Mouse (Mus musculus): ENCODE measurements around the gene 1700069L16Rik. TPM values are rescaled to one million over a fixed set of nuclear protein-coding genes. Genes with fewer than 3 reads are reported as not detected.

1700069L16Rik gene
- polyA plus RNA-seq, 1 experiment from 2014 or later: not detected

GRCm38 (mm10) chr5:113730641-113731121 lies 6.1 kb upstream of the 1700069L16Rik start:
- no peak overlapping the region for H3K4me2 ChIP-seq (replicated peaks)
- H3K27ac ChIP-seq: no peak overlapping the region
- H3K4me1 ChIP-seq: peaks cover 9% of the 10 kb centered on the region; the same call in 1 of the 2 replicates
- WGBS: 58% methylated on average over 7 of the region's 7 CpGs
- no peak overlapping the region for H3K4me3 ChIP-seq
- no peak for ATAC-seq (ENCODE audit: low FRiP score, low read depth)
- no peaks in the 10 kb centered on the region; the same call in 1 of the 2 replicates for H3K27me3 ChIP-seq
- no peaks in the 10 kb centered on the region for H3K9me3 ChIP-seq
- H3K36me3 ChIP-seq: no peaks in the 10 kb centered on the region
- no peak overlapping the region for H3K9ac ChIP-seq

- Histone ChIP-seq H3K4me2 (replicated peaks) (no peak overlapping the region), H3K4me1 (peaks cover 10% of the 10 kb centered on the region; the same call in 1 of the 2 replicates), H3K36me3 (no peaks in the 10 kb centered on the region), H3K9ac (no peak overlapping the region), H3K9me3 (no peaks in the 10 kb centered on the region), H3K27me3 (no peaks in the 10 kb centered on the region; the same call in 1 of the 2 replicates), H3K27ac (no peak overlapping the region), H3K4me3 (no peak overlapping the region)
- ATAC-seq (ENCODE audit: low FRiP score, low read depth): no peak
- 85% methylated on average over 7 of the region's 7 CpGs for WGBS
Measured at GRCm38 (mm10) chr5:113728691-113729090, 4.1 kb upstream of the 1700069L16Rik start.

- Histone ChIP-seq H3K4me3 (no peak overlapping the region), H3K4me2 (replicated peaks) (no peak overlapping the region), H3K36me3 (no peaks in the 10 kb centered on the region), H3K9me3 (no peaks in the 10 kb centered on the region), H3K27ac (no peak overlapping the region), H3K27me3 (no peaks in the 10 kb centered on the region; the same call in 1 of the 2 replicates), H3K9ac (no peak overlapping the region), H3K4me1 (peaks cover 10% of the 10 kb centered on the region; the same call in 1 of the 2 replicates)
- 54% methylated on average over 7 of the region's 7 CpGs for WGBS
- no peak for ATAC-seq (ENCODE audit: low FRiP score, low read depth)
Measured at GRCm38 (mm10) chr5:113728011-113728410, 3.4 kb upstream of the 1700069L16Rik start.

- Histone ChIP-seq H3K4me1 (peaks cover 10% of the 10 kb centered on the region; the same call in 1 of the 2 replicates), H3K4me3 (no peak overlapping the region), H3K27me3 (no peaks in the 10 kb centered on the region; the same call in 1 of the 2 replicates), H3K9ac (no peak overlapping the region), H3K36me3 (no peaks in the 10 kb centered on the region), H3K4me2 (replicated peaks) (no peak overlapping the region), H3K9me3 (no peaks in the 10 kb centered on the region), H3K27ac (no peak overlapping the region)
- 63% methylated on average over 12 of the region's 12 CpGs for WGBS
- no peak for ATAC-seq (ENCODE audit: low FRiP score, low read depth)
Measured at GRCm38 (mm10) chr5:113727238-113727637, 2.7 kb upstream of the 1700069L16Rik start.

GRCm38 (mm10) chr5:113726618-113727017 lies 2.0 kb upstream of the 1700069L16Rik start:
- H3K4me3 ChIP-seq: no peak overlapping the region
- H3K36me3 ChIP-seq: no peaks in the 10 kb centered on the region
- ATAC-seq (ENCODE audit: low FRiP score, low read depth): no peak
- no peak overlapping the region for H3K4me2 ChIP-seq (replicated peaks)
- 68% methylated on average over 6 of the region's 6 CpGs for WGBS
- peaks cover 10% of the 10 kb centered on the region; the same call in 1 of the 2 replicates for H3K4me1 ChIP-seq
- H3K27ac ChIP-seq: no peak overlapping the region
- H3K27me3 ChIP-seq: no peaks in the 10 kb centered on the region; the same call in 1 of the 2 replicates
- H3K9ac ChIP-seq: no peak overlapping the region
- H3K9me3 ChIP-seq: no peaks in the 10 kb centered on the region

- no peaks in the 10 kb centered on the region; the same call in 1 of the 2 replicates for H3K27me3 ChIP-seq
- H3K27ac ChIP-seq: no peak overlapping the region
- no peak overlapping the region for H3K4me2 ChIP-seq (replicated peaks)
- no peak overlapping the region for H3K4me3 ChIP-seq
- H3K9ac ChIP-seq: no peak overlapping the region
- no peak for ATAC-seq (ENCODE audit: low FRiP score, low read depth)
- no peaks in the 10 kb centered on the region for H3K36me3 ChIP-seq
- no peaks in the 10 kb centered on the region for H3K9me3 ChIP-seq
- H3K4me1 ChIP-seq: peaks cover 6% of the 10 kb centered on the region; the same call in 1 of the 2 replicates
- WGBS: 73% methylated on average over 12 of the region's 12 CpGs
Measured at GRCm38 (mm10) chr5:113725417-113725816, 845 bp upstream of the 1700069L16Rik start.

GRCm38 (mm10) chr5:113723567-113724237 lies 870 bp downstream of the 1700069L16Rik start:
- Histone ChIP-seq H3K27ac (no peak overlapping the region), H3K36me3 (no peaks in the 10 kb centered on the region), H3K4me1 (0 out of 2 replicates have a peak, but pooled peaks cover 4% of the 10 kb centered on the region), H3K4me3 (no peak overlapping the region), H3K9ac (no peak overlapping the region), H3K9me3 (no peaks in the 10 kb centered on the region), H3K27me3 (no peaks in the 10 kb centered on the region; the same call in 1 of the 2 replicates), H3K4me2 (replicated peaks) (no peak overlapping the region)
- ATAC-seq (ENCODE audit: low FRiP score, low read depth): no peak
- WGBS: 37% methylated on average over 8 of the region's 8 CpGs

GRCm38 (mm10) chr5:113722224-113723013 lies 2.2 kb downstream of the 1700069L16Rik start:
- Histone ChIP-seq H3K9ac (no peak overlapping the region), H3K9me3 (no peaks in the 10 kb centered on the region), H3K36me3 (no peaks in the 10 kb centered on the region), H3K4me2 (replicated peaks) (no peak overlapping the region), H3K27ac (no peak overlapping the region), H3K4me3 (no peak overlapping the region), H3K4me1 (0 out of 2 replicates have a peak, but pooled peaks cover 4% of the 10 kb centered on the region), H3K27me3 (no peaks in the 10 kb centered on the region)
- ATAC-seq (ENCODE audit: low FRiP score, low read depth): no peak
- 87% methylated on average over 10 of the region's 10 CpGs for WGBS

- no peak for ATAC-seq (ENCODE audit: low FRiP score, low read depth)
- no peak overlapping the region for H3K4me2 ChIP-seq (replicated peaks)
- no peaks in the 10 kb centered on the region for H3K27me3 ChIP-seq
Measured at GRCm38 (mm10) chr5:113719221-113719661, 5.3 kb downstream of the 1700069L16Rik start.

GRCm38 (mm10) chr5:113716581-113717388 lies 7.8 kb downstream of the 1700069L16Rik start:
- H3K4me2 ChIP-seq (replicated peaks): no peak overlapping the region
- H3K9me3 ChIP-seq: no peaks in the 10 kb centered on the region
- H3K4me3 ChIP-seq: no peak overlapping the region
- H3K9ac ChIP-seq: no peak overlapping the region
- H3K27me3 ChIP-seq: no peaks in the 10 kb centered on the region
- no peak overlapping the region for H3K27ac ChIP-seq
- ATAC-seq (ENCODE audit: low FRiP score, low read depth): 0 out of 2 replicates have a peak, but pooled peaks have one; percentile 72
- H3K36me3 ChIP-seq: no peaks in the 10 kb centered on the region
- 7% methylated on average over 12 of the region's 12 CpGs for WGBS
- no peaks in the 10 kb centered on the region for H3K4me1 ChIP-seq

More at GRCm38 (mm10) chr5:113719221-113719661, 5.3 kb downstream of the 1700069L16Rik start:
- Histone ChIP-seq H3K27ac (no peak overlapping the region), H3K9me3 (no peaks in the 10 kb centered on the region), H3K4me3 (no peak overlapping the region), H3K9ac (no peak overlapping the region), H3K36me3 (no peaks in the 10 kb centered on the region), H3K4me1 (0 out of 2 replicates have a peak, but pooled peaks cover 4% of the 10 kb centered on the region)
- WGBS: 84% methylated on average over 8 of the region's 8 CpGs

GRCm38 (mm10) chr5:113712861-113713260 lies 11.7 kb downstream of the 1700069L16Rik start:
- Histone ChIP-seq H3K9me3 (no peaks in the 10 kb centered on the region), H3K4me1 (no peaks in the 10 kb centered on the region), H3K4me3 (no peak overlapping the region), H3K27ac (no peak overlapping the region), H3K27me3 (no peaks in the 10 kb centered on the region), H3K36me3 (no peaks in the 10 kb centered on the region), H3K9ac (no peak overlapping the region), H3K4me2 (replicated peaks) (no peak overlapping the region)
- WGBS: 81% methylated on average over 2 of the region's 2 CpGs
- no peak for ATAC-seq (ENCODE audit: low FRiP score, low read depth)

All from limb, embryonic 13.5 days (tissue).